ENCODE assay signal across 27 mouse cellular contexts in the genomic region with DNA sequence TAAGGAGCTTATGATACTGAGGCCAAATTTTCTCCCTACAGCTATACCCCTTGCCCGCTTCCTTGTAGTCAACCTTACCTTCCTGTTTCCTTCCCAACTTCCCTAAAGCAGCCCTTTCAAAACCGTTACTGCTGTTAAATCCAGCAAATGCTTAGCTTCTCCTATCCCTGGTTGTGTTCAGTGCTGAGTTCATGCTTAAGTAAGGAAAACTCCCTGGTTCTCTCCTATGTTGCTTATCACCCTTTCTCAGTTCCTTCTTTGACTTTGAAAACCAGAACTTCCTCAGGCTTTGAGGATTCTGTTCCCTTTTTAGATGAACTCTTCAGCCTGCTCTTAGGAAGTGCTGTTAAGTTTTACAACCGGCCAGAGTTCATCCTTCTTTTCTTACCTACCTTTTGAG. TPM values are rescaled to one million over a fixed set of nuclear protein-coding genes. Genes with fewer than 3 reads are reported as not detected.
DNase-seq lines count a peak whose midpoint lies in the region; ATAC-seq and TF ChIP-seq lines count a peak whose summit lies in the region.
"Had no signal": no experiment of that assay in that cellular context is flagged by ENCODE, and none has a peak within 500 bp of the region (broad histone marks: within the 10 kb centered on the region; RNA-seq: fewer than 3 reads in every experiment).

No protein-coding gene starts in this region.

- WGBS in lung, postnatal 0 days, result 60% methylated on average over 3 of the region's 3 CpGs
- WGBS in macrophage (ENCODE audit: missing documents), result 5% methylated on average over 3 of the region's 3 CpGs
- WGBS in heart, embryonic 11.5 days (ENCODE audit: insufficient replicate concordance), result 60% methylated on average over 3 of the region's 3 CpGs

- H3K27ac ChIP-seq in lung, postnatal 0 days (ENCODE audit: low read length), result no peak overlapping the region
- peak overlapping the region; percentile 86 for H3K27ac ChIP-seq in macrophage
- H3K27ac ChIP-seq in heart, embryonic 11.5 days (ENCODE audit: low read depth, low read length), result no peak overlapping the region
- H3K27ac ChIP-seq: embryonic facial prominence, embryonic 10.5 days; forebrain, embryonic 12.5 days; heart, adult 2 months; heart, embryonic 15.5 days; hindbrain, embryonic 10.5 days; hindbrain, postnatal 0 days; limb, embryonic 15.5 days; midbrain, embryonic 10.5 days; neural tube, embryonic 12.5 days had no signal

- no peak for TF ChIP-seq CTCF in lung, postnatal 0 days (IDR thresholded peaks at IDR 0.05)

- no peaks in the 10 kb centered on the region for H3K36me3 ChIP-seq in lung, postnatal 0 days (ENCODE audit: insufficient read depth, low read length)
- H3K36me3 ChIP-seq in macrophage (ENCODE audit: inconsistent target), result no peaks in the 10 kb centered on the region
- H3K36me3 ChIP-seq in heart, embryonic 11.5 days (ENCODE audit: control insufficient read depth, insufficient read depth, low read length), result no peaks in the 10 kb centered on the region
- H3K36me3 ChIP-seq: embryonic facial prominence, embryonic 10.5 days; forebrain, embryonic 12.5 days; G1E; heart, embryonic 15.5 days; hindbrain, embryonic 10.5 days; limb, embryonic 15.5 days; midbrain, embryonic 10.5 days; neural tube, embryonic 12.5 days had no signal

- H3K9ac ChIP-seq in lung, postnatal 0 days (replicated peaks; ENCODE audit: low read depth), result no peak overlapping the region
- H3K9ac ChIP-seq in heart, embryonic 11.5 days (ENCODE audit: low read depth, low read length), result no peak overlapping the region
- H3K9ac ChIP-seq: forebrain, embryonic 12.5 days; heart, embryonic 15.5 days; limb, embryonic 15.5 days; neural tube, embryonic 12.5 days had no signal

- no peaks in the 10 kb centered on the region for H3K27me3 ChIP-seq in lung, postnatal 0 days (replicated peaks; ENCODE audit: insufficient read depth, low read length)
- H3K27me3 ChIP-seq in heart, embryonic 11.5 days (ENCODE audit: control insufficient read depth, insufficient read depth, low read length), result no peaks in the 10 kb centered on the region
- H3K27me3 ChIP-seq: forebrain, embryonic 12.5 days; heart, embryonic 15.5 days; limb, embryonic 15.5 days; neural tube, embryonic 12.5 days had no signal

- no peaks in the 10 kb centered on the region for H3K4me1 ChIP-seq in lung, postnatal 0 days (ENCODE audit: insufficient read depth, low read depth, low read length)
- H3K4me1 ChIP-seq in heart, embryonic 11.5 days (ENCODE audit: control insufficient read depth, insufficient read depth, low read length), result no peaks in the 10 kb centered on the region
- H3K4me1 ChIP-seq: embryonic facial prominence, embryonic 10.5 days; forebrain, embryonic 12.5 days; heart, embryonic 15.5 days; hindbrain, embryonic 10.5 days; limb, embryonic 15.5 days; midbrain, embryonic 10.5 days; neural tube, embryonic 12.5 days had no signal

- H3K4me3 ChIP-seq in lung, postnatal 0 days (ENCODE audit: low read depth, low read length), result no peak overlapping the region
- no peak overlapping the region for H3K4me3 ChIP-seq in macrophage (ENCODE audit: inconsistent target)
- no peak overlapping the region for H3K4me3 ChIP-seq in heart, embryonic 11.5 days (ENCODE audit: low read depth, low read length)
- H3K4me3 ChIP-seq: embryonic facial prominence, embryonic 10.5 days; forebrain, embryonic 12.5 days; heart, adult 2 months; heart, embryonic 15.5 days; hindbrain, embryonic 10.5 days; limb, embryonic 15.5 days; midbrain, embryonic 10.5 days; neural tube, embryonic 12.5 days had no signal

- ATAC-seq in lung, postnatal 0 days, result no peak
- ATAC-seq in heart, embryonic 11.5 days (replicated peaks; ENCODE audit: insufficient number of reproducible peaks, low FRiP score, low TSS enrichment), result no peak
- ATAC-seq: CD4-positive, CD25-positive, alpha-beta regulatory T cell, adult 4 months; hindbrain, postnatal 0 days had no signal

- no peak for TF ChIP-seq EP300 in lung, postnatal 0 days (IDR thresholded peaks at IDR 0.05)

- no peaks in the 10 kb centered on the region for H3K9me3 ChIP-seq in lung, postnatal 0 days (ENCODE audit: low read length)
- H3K9me3 ChIP-seq in heart, embryonic 11.5 days (replicated peaks; ENCODE audit: control insufficient read depth, low read length), result no peaks in the 10 kb centered on the region
- H3K9me3 ChIP-seq: embryonic facial prominence, embryonic 10.5 days; forebrain, embryonic 12.5 days; G1E; heart, embryonic 15.5 days; hindbrain, embryonic 10.5 days; limb, embryonic 15.5 days; midbrain, embryonic 10.5 days; neural tube, embryonic 12.5 days had no signal

- peak; percentile 19 for DNase-seq in lung, postnatal 0 days (ENCODE audit: low spot score)
- DNase-seq in lung, postnatal 10 days, result no peak
- peak; percentile 30 for DNase-seq in brain, adult 2 months (ENCODE audit: low read depth, low spot score)
- no peak for DNase-seq in thymus, adult 18-20 months
- no peak for DNase-seq in urinary bladder, postnatal 10 days (ENCODE audit: low spot score)
- DNase-seq: adrenal gland, postnatal 36 days; cerebellum, adult 2 months; heart, adult 2 months; kidney, adult 8-10 months; kidney, postnatal 25 days had no signal

- no peak overlapping the region for H3K4me2 ChIP-seq in lung, postnatal 0 days (replicated peaks; ENCODE audit: low read depth, low read length)
- H3K4me2 ChIP-seq in heart, embryonic 11.5 days, result no peak overlapping the region
- H3K4me2 ChIP-seq: forebrain, embryonic 12.5 days; heart, embryonic 15.5 days; limb, embryonic 15.5 days; neural tube, embryonic 12.5 days had no signal

- H3K79me2 ChIP-seq in macrophage (ENCODE audit: inconsistent target), result no peaks in the 10 kb centered on the region

RNA-seq across cellular contexts. Expression of a gene that starts 4.1 kb away (rescaled TPM):
- polyA plus RNA-seq in lung, postnatal 0 days (2015; fragmentation: Nextera tagmentation; extraction: Ambion mirVana), result 0.29 and 0.33 TPM in 2 replicates
- total RNA-seq in macrophage (2018; cell fraction: chromatin; rRNA removed), result not detected
- under 1 TPM in 1 of 26 experiments, not detected in 25; 0.15 TPM for total RNA-seq in macrophage (2018; cell fraction: cytosol; rRNA removed)
- total RNA-seq in macrophage (2018; cell fraction: nucleus; rRNA removed), result under 1 TPM in 1 of 26 experiments, not detected in 25; 0.72 TPM
- not detected in 3 replicates for polyA plus RNA-seq in macrophage (2018)
- 4.7 and 4.9 TPM in 2 replicates for polyA plus RNA-seq in heart, embryonic 11.5 days (2014; fragmentation: Nextera tagmentation; extraction: Ambion mirVana)
- total RNA-seq: adrenal gland, postnatal 36 days; G1E; gastrocnemius, adult 8-10 months; layer of hippocampus, adult 8-10 months; left cerebral cortex, postnatal 25 days had no signal
- polyA plus RNA-seq: CD4-positive, CD25-positive, alpha-beta regulatory T cell, adult 4 months; embryonic facial prominence, embryonic 10.5 days; forebrain, embryonic 12.5 days; frontal cortex, adult 2 months; G1E; midbrain, embryonic 10.5 days; spleen, adult 2 months had no signal

RNA-seq across cellular contexts. Expression of a gene that starts 14.5 kb away (rescaled TPM):
- 22.5 and 27.0 TPM in 2 replicates for polyA plus RNA-seq in lung, postnatal 0 days (2015; fragmentation: Nextera tagmentation; extraction: Ambion mirVana)
- 100 to 1,000 TPM; 147 to 685 (median 358) TPM for total RNA-seq in macrophage (2018; cell fraction: chromatin; rRNA removed)
- total RNA-seq in macrophage (2018; cell fraction: cytosol; rRNA removed), result 100 to 1,000 TPM in 11 of 26 experiments, 10 to 100 TPM in 15; 68.0 to 172 (median 90.9) TPM
- total RNA-seq in macrophage (2018; cell fraction: nucleus; rRNA removed), result 100 to 1,000 TPM; 147 to 458 (median 200) TPM
- 48.3 to 72.4 TPM (median 53.0 TPM) in 3 replicates for polyA plus RNA-seq in macrophage (2018)
- 47.5 and 51.0 TPM in 2 replicates for polyA plus RNA-seq in heart, embryonic 11.5 days (2014; fragmentation: Nextera tagmentation; extraction: Ambion mirVana)

Comparison
In these comparisons a context has a peak if more than half of its experiments do, and no peak if none do; other contexts are left out.
1. DNase-seq: peak in lung, postnatal 0 days (single experiment) and brain, adult 2 months (single experiment); none in lung, postnatal 10 days (single experiment), thymus, adult 18-20 months (0 of 2) and urinary bladder, postnatal 10 days (single experiment).